Mouse (Mus musculus) ovary, postnatal 10 days (tissue): ENCODE measurements around the gene Mcm6.

Experiments
- DNase-seq: peaks from one replicate; pipeline ENCODE4 v3.0.0; 2022; ENCODE audit warnings: low spot score

Mcm6 gene

DNA sequence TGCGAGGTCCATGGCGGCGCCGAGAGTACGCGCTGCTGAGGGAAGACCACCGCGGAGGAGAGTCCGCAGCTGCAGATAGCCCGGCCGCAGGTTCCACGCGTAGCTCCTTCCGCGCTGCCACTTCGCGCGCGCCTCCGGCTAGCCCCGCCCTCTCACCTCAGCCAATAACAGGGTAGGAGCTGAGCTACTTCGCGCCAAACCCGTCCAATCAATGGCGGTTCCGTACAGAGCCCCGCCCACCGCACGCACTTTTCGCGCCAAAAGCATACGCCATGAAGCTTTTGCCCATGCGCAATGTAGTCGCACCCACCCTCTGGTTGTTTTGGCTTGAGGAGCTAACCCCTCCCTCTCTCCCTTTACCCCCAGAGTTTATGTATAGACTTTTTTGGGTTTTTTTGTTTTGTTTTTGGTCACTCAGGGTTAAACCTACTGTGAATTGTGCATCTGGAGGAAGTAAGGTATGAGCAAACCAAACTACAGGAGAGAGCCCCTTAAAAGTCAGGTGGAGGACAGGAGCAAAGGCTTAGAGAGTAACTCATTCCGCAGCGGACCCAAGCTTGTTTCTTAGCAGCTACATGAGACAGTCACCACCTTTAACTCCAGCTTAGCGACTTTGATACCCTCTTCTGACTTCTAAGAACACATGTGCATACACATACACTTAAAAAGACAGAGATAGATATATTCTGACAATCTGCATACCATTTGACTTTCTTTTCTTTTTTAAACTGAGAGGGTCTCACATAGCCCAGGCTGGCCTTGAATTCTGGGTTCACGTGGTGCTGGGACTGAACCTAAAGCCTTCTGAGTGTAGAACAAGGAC is at the start of gene Mcm6:
TSS of gene Mcm6 (minus strand) at position 111 of the 823 bp plus-strand sequence.
- peak; percentile 76 for DNase-seq

DNA sequence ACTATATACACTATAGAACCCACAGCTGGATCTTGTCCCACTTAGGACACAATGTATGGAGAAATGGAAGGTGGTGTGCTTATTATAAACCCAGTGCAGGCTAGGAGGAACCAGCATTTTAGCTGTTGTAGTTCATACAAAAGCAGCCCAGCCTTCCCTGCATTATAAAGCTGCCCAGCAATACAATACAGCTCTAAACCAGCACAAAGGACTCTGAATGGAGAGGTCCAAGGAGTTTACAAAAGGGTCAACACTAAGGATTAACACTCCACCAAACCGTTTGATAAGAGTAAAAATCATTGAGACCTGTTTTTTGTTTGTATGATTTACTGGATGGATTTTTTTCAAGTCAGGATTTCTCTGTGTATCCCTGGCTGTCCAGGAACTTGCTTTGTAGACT is 47.4 kb upstream of the Mcm6 start:
- DNase-seq, result no peak

DNA sequence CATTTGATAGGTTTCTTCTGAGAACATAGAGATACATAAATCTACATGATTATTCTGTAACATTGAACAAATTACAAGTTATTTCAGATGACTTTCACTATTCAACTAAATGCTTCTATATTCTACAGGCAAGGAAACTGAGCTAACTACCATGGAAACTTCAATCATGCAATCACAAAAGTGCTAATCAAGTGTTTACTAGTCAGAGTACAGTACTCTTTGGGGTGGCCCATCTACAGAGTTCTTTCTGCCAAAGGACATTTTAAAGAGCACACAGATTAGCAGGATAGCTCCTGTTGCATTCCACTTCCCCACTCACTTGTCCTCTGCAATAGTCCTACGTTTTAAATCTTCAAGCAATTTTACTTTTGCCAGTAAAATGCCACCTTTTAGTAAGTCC is 46.2 kb upstream of the Mcm6 start:
- no peak for DNase-seq

DNA sequence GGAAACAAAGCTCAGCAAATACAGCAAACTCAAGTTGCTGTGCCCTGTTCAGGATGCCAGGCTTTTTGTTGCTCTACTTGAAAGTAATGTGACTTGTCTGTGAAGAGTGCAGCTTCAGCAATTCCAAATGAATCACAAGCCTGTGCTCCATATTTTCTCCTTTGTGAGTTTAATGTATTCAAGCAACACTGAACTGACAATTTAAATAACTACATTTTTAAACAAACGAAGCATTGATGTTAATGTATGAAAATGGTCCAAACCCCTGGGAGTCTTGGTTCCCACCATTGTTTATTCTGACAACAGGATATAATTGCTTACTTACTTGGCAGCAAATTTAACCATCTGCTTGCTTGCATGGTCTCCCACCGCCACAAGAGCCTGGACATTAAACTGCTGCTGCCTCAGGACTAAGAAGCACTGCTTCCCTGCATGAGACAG is 45.6 kb upstream of the Mcm6 start:
- DNase-seq, result no peak

DNA sequence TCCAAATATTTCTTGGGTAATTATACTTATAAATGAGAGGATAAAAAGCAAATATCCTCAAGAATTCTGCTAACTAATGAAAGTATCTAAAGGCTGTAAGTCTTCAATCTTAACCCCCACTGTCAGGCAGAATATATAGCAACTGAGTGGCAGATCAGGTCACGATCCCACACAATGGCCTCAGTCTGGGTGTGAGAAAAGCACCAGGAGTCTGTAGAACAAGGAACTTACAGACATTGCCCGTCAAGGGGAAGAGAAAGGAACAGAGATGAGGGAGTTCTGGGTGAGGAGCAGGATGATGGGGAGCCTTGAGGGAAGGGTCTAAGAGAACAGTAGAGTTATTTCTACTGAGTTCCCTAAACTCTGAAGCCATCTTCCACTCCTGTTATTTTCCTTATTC is 41.5 kb upstream of the Mcm6 start:
- no peak for DNase-seq

DNA sequence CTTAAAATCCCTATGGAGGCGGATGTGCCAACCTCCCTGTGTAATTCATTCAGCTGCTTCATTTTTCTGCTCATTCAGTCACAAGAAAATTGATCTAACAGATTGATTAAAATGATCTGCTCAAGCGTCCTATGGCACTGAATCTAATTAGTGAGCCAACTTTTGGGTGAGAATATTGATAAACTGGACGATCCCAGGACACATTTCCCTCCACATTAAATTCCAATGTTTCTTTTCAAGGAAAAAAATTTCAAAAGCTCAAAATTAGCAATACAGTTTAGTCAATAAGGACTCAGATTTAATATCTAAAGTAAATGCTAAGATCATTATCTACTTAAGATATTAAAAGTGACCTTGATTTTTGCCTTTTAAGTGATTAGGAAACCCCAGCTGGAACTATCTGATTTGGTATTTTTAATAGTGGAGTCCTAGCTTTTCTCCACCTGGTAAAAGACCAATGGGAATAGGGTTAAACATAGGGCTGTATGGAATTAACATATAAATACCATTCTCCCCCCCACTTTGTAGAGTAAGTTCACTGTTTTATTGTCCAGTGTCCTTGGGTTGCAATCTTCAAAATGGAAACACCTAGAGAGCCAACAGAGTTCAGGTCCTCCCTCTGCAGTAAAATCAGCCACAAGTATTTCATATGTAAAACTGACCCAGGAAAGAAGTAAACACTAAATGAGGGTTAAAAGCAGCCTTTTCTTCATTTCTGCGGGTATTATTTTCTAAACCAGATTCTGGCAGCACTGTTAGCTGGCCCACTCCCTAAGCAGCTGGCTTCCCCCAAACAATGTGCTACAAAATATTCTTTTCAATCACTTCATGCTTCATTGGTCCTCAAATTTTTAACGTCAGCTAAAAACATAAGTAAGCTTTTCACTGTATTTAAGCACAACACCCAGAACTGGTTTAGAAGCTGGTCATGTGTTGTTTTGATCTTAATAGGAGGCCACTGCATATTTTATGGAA is 40.8 kb upstream of the Mcm6 start:
- no peak for DNase-seq

DNA sequence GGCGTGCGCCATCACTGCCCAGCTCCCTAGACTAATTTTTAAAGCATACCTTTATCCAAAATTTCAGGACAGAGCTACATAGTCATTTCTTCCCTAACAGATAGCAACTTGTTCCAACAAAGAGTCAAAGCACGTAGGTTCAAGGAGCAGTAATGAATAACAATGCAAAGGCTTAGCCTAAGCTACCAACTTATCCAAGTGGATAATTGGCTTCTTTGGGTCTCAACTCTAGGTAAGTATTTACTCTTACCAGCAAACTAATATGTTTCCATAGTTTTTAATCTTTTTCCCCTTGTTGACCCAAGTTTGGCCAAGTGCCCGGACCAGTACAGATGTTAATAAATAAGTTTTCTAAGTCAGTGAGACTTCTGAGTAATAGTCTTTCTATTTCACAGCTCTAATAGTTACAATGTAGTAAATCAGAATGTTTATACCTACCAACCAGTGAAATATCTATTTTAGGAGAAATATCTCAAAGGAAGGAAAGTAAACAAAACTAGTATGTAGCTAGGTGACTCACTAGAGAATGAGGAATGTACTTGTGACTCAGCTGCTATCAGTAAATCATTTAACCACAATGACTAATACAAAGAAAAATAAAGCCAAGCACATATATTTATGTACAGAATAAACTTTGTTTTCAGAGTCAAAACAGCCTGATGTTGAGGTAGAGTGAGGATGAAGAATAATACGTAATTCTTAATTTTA is 39.4 kb upstream of the Mcm6 start:
- DNase-seq, result no peak

DNA sequence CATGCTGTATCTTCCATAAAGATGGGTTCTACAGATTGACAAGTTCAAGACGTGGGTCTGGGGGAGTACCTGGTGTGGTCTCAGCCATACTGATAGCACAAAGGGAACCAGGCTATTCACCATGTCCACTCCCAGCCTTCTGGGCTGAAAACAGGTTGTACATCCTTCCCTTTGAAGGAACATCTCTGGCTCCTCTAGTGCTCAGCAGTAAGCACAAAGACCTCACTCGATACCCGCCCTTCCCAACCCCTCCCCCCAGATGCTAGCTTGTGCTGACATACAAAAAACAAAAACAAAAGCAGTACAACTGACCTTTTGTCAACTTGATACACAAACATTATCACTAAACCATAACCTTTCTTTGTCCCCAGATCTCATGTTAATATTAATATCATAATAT is 35.2 kb upstream of the Mcm6 start:
- DNase-seq, result no peak

DNA sequence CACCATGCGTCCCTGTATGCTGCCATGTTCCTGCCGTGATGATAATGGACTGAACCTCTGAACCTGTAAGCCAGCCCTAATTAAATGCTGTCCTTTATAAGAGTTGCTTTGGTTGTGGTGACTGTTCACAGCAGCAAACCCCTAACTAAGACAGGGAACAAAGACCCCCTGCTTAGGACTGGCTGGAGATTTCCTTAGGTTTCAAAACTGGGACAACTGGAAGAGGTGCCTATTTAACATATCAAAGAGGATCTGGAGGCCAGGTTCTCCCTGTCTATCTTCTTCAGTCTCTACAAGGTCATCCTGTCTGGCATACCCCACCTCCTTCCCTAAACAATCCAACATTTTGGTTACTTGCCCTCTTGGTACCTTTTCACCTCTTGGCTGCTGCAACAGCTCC is 32.9 kb upstream of the Mcm6 start:
- no peak for DNase-seq

DNA sequence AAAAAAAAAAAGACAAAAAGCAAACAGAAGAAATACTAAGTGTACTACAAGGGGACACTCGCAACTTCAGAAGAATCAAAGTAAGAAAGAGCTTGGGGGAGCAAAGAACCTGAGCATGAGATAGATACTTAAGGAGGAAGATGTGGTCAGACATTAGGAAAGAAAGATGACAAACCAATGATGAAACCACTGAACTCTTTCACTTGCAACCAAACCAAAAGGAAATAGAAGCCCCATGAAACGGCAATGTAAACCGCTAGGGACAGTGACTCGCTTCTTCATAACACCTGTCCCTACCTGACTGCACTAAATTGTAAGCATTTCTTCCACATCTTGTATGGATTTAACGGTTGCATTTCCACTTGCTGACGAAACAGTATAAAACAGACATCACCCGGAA is 27.0 kb upstream of the Mcm6 start:
- no peak for DNase-seq

DNA sequence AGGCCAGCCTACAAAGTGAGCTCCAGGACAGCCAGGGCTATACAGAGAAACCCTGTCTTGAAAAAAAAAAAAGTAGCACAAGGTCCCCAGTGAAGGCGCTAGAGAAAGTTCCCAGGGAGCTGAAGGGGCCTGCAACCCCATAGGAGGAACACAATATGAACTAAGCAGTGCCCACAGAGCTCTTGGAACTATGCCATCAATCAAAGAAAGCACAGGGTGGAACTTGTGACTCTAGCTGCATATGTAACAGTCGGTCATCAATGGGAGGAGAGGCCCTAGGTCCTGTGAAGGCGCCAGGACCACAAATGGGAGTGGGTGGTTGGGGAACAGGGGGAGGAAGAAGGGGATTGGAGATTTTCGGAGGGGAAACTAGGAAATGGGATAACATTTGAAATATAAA is 17.4 kb upstream of the Mcm6 start:
- no peak for DNase-seq

DNA sequence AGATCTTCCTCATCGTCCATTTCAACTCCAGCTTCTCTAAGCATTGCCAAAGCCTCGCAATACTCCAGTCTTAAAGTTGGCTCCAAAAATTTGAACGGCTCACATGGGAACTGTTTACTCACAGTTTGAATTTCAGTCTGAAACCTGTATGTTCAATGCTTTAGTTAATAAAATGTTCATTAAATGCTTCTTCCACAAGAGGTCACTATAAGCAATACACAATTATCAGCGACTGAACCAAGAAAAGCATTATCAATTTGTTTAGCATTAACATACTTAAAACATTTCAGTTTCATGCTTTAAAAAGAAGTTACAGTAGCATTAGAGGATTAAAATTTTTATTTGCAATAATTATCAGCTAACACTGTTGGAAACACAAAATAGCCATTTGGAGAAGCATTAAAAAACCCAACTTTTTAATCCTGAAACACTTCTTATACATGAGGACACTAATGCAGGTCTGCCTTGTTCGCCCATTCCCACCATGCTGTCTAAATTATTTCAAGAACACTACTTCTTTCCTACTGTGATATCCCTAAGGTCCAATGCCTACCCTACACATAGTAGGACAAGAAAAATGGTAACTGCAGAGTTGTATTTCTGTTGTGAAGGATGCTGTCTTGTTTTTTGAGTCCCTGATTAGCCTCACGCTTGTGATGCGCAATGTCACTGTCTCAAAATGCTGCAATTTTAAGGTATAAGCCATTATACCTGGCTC is 12.8 kb upstream of the Mcm6 start:
- DNase-seq, result no peak

DNA sequence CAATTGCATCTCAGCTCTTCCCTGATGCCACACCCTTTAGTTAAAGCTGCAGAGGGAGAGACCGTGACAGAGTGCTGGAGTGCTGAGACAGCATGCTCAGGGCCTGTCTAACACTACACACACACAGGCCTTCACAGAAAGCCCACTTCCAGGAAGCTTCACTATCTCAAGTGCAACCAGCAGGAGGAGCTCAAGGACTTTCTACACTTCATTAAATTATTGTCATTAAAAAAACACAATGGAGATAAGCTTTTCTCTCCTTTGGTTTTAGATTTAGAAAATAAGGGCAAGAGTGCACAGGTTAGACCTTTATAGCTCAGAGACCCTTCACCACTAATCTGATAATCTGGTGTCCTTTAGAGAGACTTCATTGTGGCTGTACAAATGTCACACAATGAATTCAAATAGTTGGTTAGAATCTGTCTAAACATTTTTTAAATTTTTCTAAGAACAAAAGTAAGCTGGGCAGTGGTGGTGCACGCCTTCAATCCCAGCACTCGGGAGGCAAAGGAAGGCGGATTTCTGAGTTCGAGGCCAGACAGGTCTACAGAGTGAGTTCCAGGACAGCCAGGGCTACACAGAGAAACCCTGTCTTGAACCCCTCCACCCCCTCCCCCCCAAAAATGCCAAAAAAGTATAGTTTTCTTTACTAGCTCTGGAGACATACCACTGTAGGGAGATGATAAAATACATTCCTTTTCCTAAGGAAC is 9.4 kb upstream of the Mcm6 start:
- no peak for DNase-seq

DNA sequence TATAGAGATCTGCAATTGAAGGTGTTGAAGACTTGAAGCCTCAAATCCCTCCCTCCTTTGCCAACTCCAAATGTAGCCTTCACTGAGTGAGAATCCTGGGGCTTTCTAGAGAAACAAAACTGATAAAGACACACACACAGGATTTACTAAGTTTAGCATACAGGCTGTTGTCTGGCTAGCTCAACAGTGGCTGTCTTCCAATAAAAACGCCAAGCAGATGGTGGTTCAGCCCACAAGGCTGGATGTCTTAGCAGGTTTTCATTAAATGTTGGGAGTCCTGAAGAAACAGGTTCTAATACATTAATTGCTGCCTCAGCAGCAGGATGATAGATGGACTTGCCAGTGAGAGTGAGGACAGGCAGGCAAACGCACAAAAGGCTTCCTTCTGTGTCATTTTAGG is 1.1 kb upstream of the Mcm6 start:
- no peak for DNase-seq

DNA sequence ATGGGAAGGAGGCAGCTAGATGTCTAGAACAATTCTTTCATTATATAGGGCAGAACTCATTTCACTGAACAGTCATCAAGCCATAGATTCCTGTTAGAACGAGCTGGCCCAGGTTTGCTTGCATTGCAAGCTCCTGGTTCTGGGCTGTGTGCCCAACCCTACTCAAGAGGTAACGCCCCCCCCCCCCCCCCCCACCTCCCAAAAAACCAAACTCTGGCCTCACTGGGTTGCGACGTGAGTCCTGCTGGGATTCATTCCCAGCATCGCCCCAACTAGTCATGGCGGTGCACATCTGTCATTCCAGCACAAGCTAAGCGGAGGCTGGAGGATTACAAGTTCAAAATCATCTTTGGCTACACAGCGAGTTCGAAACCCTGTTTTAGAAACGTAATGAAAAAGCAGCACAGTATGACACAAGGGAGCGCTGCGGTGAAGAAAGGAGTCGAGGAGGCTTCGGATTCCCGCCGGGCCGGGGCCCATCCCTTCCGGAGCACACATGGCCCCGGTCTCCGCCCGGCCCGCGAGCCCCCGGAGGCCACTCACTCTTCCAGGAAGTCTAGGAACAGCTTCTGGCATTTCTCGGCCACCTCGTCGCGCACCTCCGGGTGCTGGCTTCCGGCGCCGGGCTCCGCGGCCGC is 429 bp downstream of the Mcm6 start:
- no peak for DNase-seq

DNA sequence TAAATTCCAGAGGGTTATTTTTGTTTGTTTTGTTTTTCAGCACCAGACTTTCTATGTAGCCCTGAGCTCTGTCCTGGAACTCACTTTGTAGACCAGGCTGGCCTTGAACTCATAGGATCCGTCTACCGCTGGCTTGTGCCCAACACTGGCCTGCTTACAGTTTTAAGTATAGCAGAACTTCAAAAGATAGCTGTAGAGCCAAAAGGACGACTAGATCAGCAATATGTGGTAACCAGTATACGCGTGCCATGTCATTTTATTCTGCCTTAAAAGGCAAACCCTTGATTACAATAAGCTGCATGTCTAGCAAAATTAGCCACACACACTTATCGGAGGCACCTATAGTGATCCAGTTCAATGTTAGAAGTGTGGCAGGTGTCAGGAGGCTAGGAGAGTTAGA is 1.2 kb downstream of the Mcm6 start:
- no peak for DNase-seq

DNA sequence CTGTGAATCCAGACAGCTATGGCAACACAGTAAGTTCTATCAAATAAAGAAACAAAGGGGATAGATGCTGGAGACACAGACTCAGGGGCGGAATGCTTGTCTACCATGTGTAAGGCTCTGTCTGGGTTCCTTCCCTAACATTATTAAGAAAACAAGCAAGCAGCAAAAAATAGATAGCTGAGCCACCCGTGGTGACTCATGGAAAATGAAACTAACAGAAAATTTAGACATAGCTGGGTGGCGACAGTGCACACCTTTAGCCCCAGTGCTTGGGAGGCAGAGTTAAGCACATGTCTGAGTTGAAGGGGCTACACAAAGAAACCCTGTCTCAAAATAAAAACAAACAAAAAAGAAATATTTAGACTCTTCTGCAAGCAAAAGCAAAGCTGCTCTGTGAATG is 2.0 kb downstream of the Mcm6 start:
- no peak for DNase-seq

DNA sequence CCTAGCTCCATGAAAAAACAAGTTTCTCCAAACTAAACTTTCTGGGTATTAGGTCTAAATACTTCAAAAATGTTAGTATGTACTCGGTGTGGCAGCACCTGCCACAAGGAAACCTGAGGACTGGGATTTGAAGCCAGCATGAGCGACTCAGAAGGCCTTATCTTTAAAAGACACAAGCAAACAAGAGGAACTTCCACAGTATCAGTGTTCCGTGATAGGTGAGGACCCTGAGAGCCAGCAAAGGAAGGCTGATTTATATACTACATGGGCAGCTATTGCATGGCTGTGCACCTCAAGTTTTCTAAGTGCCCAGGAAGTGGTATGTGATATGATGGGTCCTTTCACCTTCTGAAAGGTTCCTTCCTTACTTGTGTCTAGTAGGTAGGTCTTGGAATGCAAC is 6.4 kb downstream of the Mcm6 start:
- no peak for DNase-seq

DNA sequence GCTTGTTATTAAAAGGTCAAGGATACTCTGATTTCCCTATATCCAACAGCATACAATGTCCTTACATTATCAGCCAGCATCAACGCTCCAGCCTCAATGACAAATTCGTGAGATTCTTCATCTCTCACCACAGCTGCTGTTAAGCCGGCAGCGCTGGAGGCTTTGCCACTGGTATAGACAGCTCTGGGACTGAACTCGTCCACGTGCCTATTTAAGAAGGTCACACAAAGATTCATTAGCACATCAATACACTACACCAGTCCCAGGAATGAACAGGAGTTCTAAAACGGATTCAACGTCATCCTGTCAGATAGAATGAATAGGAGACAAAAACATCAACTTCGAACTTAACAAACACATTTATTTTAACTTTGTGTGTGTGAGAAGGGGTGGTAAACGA is 15.2 kb downstream of the Mcm6 start:
- no peak for DNase-seq

DNA sequence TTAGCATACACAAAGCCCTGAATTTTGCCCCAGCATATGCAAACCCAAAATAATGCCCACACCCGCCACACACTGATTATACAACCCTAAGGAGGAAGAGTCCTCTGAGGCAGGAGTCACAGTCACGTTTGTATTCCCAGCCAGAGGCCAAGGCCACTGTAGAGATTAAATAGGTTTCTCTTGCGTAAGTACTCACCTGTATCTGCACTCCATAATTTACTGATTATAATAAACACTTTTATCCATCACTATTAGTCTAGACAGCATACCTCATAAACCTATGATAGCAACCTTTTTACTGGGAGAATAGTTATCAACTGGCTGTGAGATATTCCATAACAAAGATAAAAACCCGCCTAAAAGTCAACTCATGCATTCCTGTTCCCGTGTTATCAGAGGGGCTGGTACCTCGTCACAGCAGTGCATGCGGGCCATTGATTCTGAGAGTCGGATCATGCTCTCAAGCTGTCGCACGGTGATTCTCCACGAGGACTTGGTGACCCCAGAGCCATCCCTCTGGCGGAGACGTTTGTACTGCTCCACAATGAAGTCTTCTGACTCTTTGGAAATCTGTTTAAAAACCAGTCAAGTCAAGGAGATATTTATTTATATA is 21.6 kb downstream of the Mcm6 start:
- DNase-seq, result no peak
